Mouse (Mus musculus): ENCODE measurements at regions not wholly inside any gene's neighbourhood (a gene's known extent, or its start where the extent isn't known, plus 50 kb on each side); places are given as distances from the start of the nearest gene placed in this dataset.

DNA sequence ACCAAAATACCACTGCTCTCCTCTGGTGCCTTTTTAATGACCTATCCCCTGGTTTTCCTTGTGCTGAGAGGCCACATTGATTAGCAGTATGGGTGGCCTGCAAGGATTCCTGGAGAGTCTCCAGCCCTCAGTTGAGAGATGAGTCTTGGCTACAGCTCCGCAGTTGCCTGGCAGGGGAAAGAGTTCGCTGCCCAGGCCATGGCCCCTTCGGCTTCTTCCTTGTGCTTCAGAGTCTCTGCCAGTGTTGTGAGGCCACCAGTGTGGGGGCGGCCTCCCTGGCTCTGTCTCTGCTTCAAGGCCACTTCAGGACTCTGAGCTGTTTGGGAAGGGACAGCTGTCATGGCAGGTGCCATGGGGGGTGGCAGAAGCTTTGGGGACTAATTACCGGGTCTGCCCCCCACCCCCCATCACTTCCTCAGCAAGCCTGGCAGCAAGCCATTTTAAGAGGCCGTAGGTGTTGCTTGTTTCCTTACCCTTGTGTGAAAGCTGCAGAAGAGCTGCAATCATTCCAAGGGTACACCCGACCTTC is 85.8 kb upstream of the Gria1 start:
- DNase-seq (ENCODE audit: low spot score), result no peak

DNA sequence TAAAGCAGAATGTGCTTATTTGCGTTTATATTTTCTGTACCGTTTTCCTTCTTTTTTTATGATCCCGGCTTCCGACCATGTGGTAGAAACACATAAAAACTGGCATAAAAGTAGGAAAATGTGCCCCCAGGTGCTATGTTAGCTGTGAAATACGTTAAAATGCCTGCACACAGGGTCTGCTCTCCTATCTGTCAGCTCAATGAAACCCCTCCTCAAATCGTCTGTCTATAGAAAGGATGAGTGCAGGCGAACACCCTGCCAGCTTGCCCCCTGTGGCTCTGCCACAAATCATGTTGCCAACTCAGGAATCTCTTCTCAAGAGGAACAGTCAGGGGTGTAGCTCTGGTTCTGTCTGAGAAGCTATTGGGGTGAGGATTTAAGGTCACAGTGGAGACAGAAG is 78.4 kb upstream of the Gria1 start:
- no peak for DNase-seq (ENCODE audit: low spot score)

DNA sequence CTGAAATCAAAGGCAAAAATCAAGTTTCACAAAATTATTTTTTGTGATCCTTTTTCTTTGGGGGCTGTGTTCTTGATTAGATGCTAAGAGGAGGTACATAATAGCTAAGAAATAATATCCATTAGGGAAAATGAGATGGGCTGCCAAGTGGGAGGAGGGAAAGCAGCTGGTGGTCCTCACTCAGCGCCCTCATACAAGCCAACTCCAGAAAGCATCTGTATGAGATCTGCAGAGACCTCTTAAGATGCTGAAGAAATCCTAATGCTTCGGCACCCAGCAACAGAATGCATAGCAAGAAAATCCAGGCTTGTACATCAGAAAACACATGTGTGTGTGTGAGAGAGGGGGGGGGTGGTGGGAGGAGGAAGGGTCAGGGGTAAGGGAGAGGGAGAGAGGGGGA is 58.8 kb upstream of the Gria1 start:
- DNase-seq (ENCODE audit: low spot score), result no peak

DNA sequence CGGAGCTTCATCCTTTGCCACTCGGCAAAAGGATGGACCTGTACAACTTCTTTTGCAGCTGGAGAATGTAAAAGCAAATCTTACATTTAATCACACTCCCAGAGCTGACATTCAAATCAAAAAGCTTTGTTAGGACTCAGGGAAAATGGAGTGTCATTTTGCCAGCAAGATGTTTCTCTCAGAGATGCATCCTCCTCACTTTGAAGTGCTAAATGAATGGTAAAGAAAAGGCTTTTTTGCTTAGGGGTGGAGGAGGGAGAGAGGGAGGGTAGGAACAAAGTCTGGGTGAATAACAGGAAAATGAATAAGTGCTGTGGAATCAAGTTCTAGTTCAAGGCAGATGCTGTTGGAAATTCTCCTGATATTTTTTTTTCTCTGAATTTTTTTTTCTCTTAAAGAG is 53.4 kb upstream of the Gria1 start:
- no peak for DNase-seq (ENCODE audit: low spot score)
